Mouse (Mus musculus) CH12.LX (cell line): ENCODE measurements around the gene Aff2. TPM values are rescaled to one million over a fixed set of nuclear protein-coding genes. Genes with fewer than 3 reads are reported as not detected.

Experiments
- DNase-seq: peaks from one replicate; pipeline ENCODE4 v3.0.0-alpha.2; 2013; ENCODE audit errors: extremely low read depth
- H3K27ac ChIP-seq: 2 replicates; pipeline ENCODE4 v1.5.1; 2012; ENCODE audit warnings: low read depth, mild to moderate bottlenecking, control low read depth, moderate library complexity; ENCODE audit not compliant: insufficient read depth
- H3K27me3 ChIP-seq: replicated peaks from 2 replicates; pipeline ENCODE3; 2012; ENCODE audit warnings: inconsistent platforms
- H3K36me3 ChIP-seq, 2 experiments: replicated peaks in 1 of 2; 2 replicates each; pipeline versions ENCODE3 to v1.6.1; 2012; ENCODE audit warnings: inconsistent platforms in 1 of 2, low read length in 1 of 2, mild to moderate bottlenecking in 1 of 2, mixed read lengths in 1 of 2, moderate library complexity in 1 of 2; ENCODE audit not compliant: control insufficient read depth in 1 of 2, insufficient read depth in 1 of 2
- H3K4me1 ChIP-seq, 2 experiments: 2 replicates each; pipeline ENCODE4 v1.6.1; 2012; ENCODE audit warnings: inconsistent platforms in 1 of 2, moderate library complexity in 1 of 2; ENCODE audit not compliant: insufficient read depth in 2 of 2, control insufficient read depth in 1 of 2
- H3K4me2 ChIP-seq: 2 replicates; pipeline ENCODE4 v1.6.1; 2012; ENCODE audit warnings: low read depth, mild to moderate bottlenecking, control low read depth; ENCODE audit not compliant: poor library complexity, insufficient read depth, severe bottlenecking
- H3K4me3 ChIP-seq, 3 experiments: fragments of 150-350 bp in 1 of 3; sonication (generic) in 1 of 3; replicated peaks in 1 of 3; 2 replicates each; pipeline versions ENCODE3 to v1.5.1; 2011 to 2012; ENCODE audit warnings: low read depth in 2 of 3, low read length in 2 of 3, mild to moderate bottlenecking in 2 of 3, moderate library complexity in 2 of 3, control low read depth in 1 of 3, improper control_type of control experiment in 1 of 3, inconsistent platforms in 1 of 3, mixed read lengths in 1 of 3; ENCODE audit not compliant: poor library complexity in 1 of 3
- H3K79me2 ChIP-seq: replicated peaks from 2 replicates; pipeline ENCODE4 v1.6.1; 2012; ENCODE audit warnings: mild to moderate bottlenecking, moderate library complexity; ENCODE audit not compliant: control insufficient read depth, poor library complexity, insufficient read depth, severe bottlenecking; ENCODE audit errors: extremely low read depth
- H3K9ac ChIP-seq: 2 replicates; pipeline ENCODE4 v1.6.1; 2012; ENCODE audit warnings: low read depth, mild to moderate bottlenecking, control low read depth, moderate library complexity; ENCODE audit not compliant: insufficient read depth
- H3K9me3 ChIP-seq: replicated peaks from 2 replicates; pipeline ENCODE3; 2012; ENCODE audit warnings: low read length, inconsistent platforms, mixed read lengths
- BHLHE40 ChIP-seq: IDR thresholded peaks from 2 replicates; pipeline ENCODE4 v1.6.1; 2011; ENCODE audit warnings: mild to moderate bottlenecking, low read depth, low read length, improper control_type of control experiment
- CHD1 ChIP-seq: IDR thresholded peaks from 2 replicates; pipeline ENCODE4 v1.6.1; 2012; ENCODE audit warnings: low read depth, low read length, improper control_type of control experiment, inconsistent platforms
- CHD2 ChIP-seq: IDR thresholded peaks from 2 replicates; pipeline ENCODE4 v1.6.1; 2011; ENCODE audit warnings: low read length, improper control_type of control experiment
- CTCF ChIP-seq, 2 experiments: IDR thresholded peaks in 1 of 2; conservative IDR thresholded peaks in 1 of 2; 2 replicates each; pipeline ENCODE4 v1.5.1; 2011 to 2012; ENCODE audit warnings: low read depth in 2 of 2, low read length in 2 of 2, improper control_type of control experiment in 1 of 2, inconsistent platforms in 1 of 2, mild to moderate bottlenecking in 1 of 2, moderate library complexity in 1 of 2
- ETS1 ChIP-seq: conservative IDR thresholded peaks from 2 replicates; pipeline ENCODE4 v1.6.1; 2012; ENCODE audit warnings: low read depth, mild to moderate bottlenecking, inconsistent platforms, low read length, improper control_type of control experiment, moderate library complexity
- GABPA ChIP-seq: IDR thresholded peaks from 2 replicates; pipeline ENCODE4 v1.6.1; 2012; ENCODE audit warnings: low read depth, low read length, improper control_type of control experiment, inconsistent platforms; ENCODE audit not compliant: insufficient replicate concordance
- JUN ChIP-seq: IDR thresholded peaks from 2 replicates; pipeline ENCODE4 v1.6.1; 2011; ENCODE audit warnings: low read depth, mild to moderate bottlenecking, low read length, improper control_type of control experiment, moderate library complexity; ENCODE audit not compliant: insufficient read depth
- JUND ChIP-seq: conservative IDR thresholded peaks from 2 replicates; pipeline ENCODE4 v1.6.1; 2011; ENCODE audit warnings: low read depth, low read length, improper control_type of control experiment
- KAT2A ChIP-seq: IDR thresholded peaks from 2 replicates; pipeline ENCODE4 v1.6.1; 2012; ENCODE audit warnings: low read length, improper control_type of control experiment, inconsistent platforms; ENCODE audit not compliant: insufficient replicate concordance
- MAFK ChIP-seq: IDR thresholded peaks from 2 replicates; pipeline ENCODE4 v1.6.1; 2011; ENCODE audit warnings: low read length, improper control_type of control experiment; ENCODE audit not compliant: insufficient replicate concordance
- MAX ChIP-seq: IDR thresholded peaks from 2 replicates; pipeline ENCODE4 v1.6.1; 2011; ENCODE audit warnings: low read length, improper control_type of control experiment
- MAZ ChIP-seq: IDR thresholded peaks from 2 replicates; pipeline ENCODE4 v1.6.1; 2012; ENCODE audit warnings: low read depth, mild to moderate bottlenecking, inconsistent platforms, low read length, improper control_type of control experiment, moderate library complexity
- MEF2A ChIP-seq: IDR thresholded peaks from 2 replicates; pipeline ENCODE4 v1.6.1; 2014; ENCODE audit warnings: low read depth, mild to moderate bottlenecking, inconsistent platforms, low read length, improper control_type of control experiment, borderline replicate concordance
- MYC ChIP-seq: IDR thresholded peaks from 2 replicates; pipeline ENCODE4 v1.6.1; 2011; ENCODE audit warnings: low read depth, mild to moderate bottlenecking, improper control_type of control experiment, low read length
- NRF1 ChIP-seq: IDR thresholded peaks from 2 replicates; pipeline ENCODE4 v1.6.1; 2014; ENCODE audit warnings: low read depth, mild to moderate bottlenecking, inconsistent platforms, low read length, improper control_type of control experiment, moderate library complexity
- PAX5 ChIP-seq: IDR thresholded peaks from 2 replicates; pipeline ENCODE4 v1.6.1; 2012; ENCODE audit warnings: low read length, inconsistent platforms, mixed read lengths
- POLR2A ChIP-seq: IDR thresholded peaks from 2 replicates; pipeline ENCODE4 v1.6.1; 2011; ENCODE audit warnings: low read depth, mild to moderate bottlenecking, improper control_type of control experiment, low read length
- POLR2AphosphoS2 ChIP-seq: IDR thresholded peaks from 2 replicates; pipeline ENCODE4 v1.6.1; 2011; ENCODE audit warnings: low read depth, low read length, improper control_type of control experiment
- RAD21 ChIP-seq: IDR thresholded peaks from 2 replicates; pipeline ENCODE4 v1.6.1; 2011; ENCODE audit warnings: low read depth, mild to moderate bottlenecking, low read length, improper control_type of control experiment, moderate library complexity
- RCOR1 ChIP-seq: conservative IDR thresholded peaks from 2 replicates; pipeline ENCODE4 v1.6.1; 2012; ENCODE audit warnings: low read depth, mild to moderate bottlenecking, inconsistent platforms, low read length, improper control_type of control experiment
- SMC3 ChIP-seq: IDR thresholded peaks from 2 replicates; pipeline ENCODE4 v1.6.1; 2011; ENCODE audit warnings: low read depth, low read length, improper control_type of control experiment
- TBP ChIP-seq: conservative IDR thresholded peaks from 2 replicates; pipeline ENCODE4 v1.6.1; 2011; ENCODE audit warnings: low read depth, low read length, improper control_type of control experiment
- TCF12 ChIP-seq: IDR thresholded peaks from 2 replicates; pipeline ENCODE4 v1.6.1; 2014; ENCODE audit warnings: low read depth, mild to moderate bottlenecking, inconsistent platforms, low read length, improper control_type of control experiment
- USF1 ChIP-seq: IDR thresholded peaks from 2 replicates; pipeline ENCODE4 v1.6.1; 2014; ENCODE audit warnings: low read depth, mild to moderate bottlenecking, inconsistent platforms, low read length, improper control_type of control experiment
- USF2 ChIP-seq: conservative IDR thresholded peaks from 2 replicates; pipeline ENCODE4 v1.6.1; 2011; ENCODE audit warnings: low read depth, low read length, improper control_type of control experiment
- ZC3H11A ChIP-seq: IDR thresholded peaks from 2 replicates; pipeline ENCODE4 v1.6.1; 2012; ENCODE audit warnings: low read depth, mild to moderate bottlenecking, inconsistent platforms, low read length, improper control_type of control experiment
- ZMIZ1 ChIP-seq: IDR thresholded peaks from 2 replicates; pipeline ENCODE4 v1.6.1; 2012; ENCODE audit warnings: low read depth, mild to moderate bottlenecking, inconsistent platforms, low read length, improper control_type of control experiment
- dilution Hi-C: fragments of 300-500 bp; cut with MboI; formaldehyde crosslinking; loops from 2 replicates; pipeline ENCODE4 v1.14.3; 2020; ENCODE audit warnings: low sequenced_read_pairs; ENCODE audit not compliant: extremely low pct_unique_long_range_greater_than_20kb, extremely low pct_ligation_motif_present
- in situ Hi-C: fragments of 300-500 bp; cut with MboI; formaldehyde crosslinking; loops from 3 replicates; pipeline ENCODE4 v1.14.3; 2019; ENCODE audit warnings: low sequenced_read_pairs, low pct_ligation_motif_present, low pct_unique_long_range_greater_than_20kb, mixed read lengths
- polyA plus RNA-seq: library from polyadenylated mRNA; unstranded; fragments of >175 nt; gene quantifications from 2 replicates; pipeline ENCODE4 v1.2.1, GENCODE M21; 2012; ENCODE audit warnings: low read depth; ENCODE audit not compliant: insufficient read length
- total RNA-seq, 2 experiments: library from RNA; depleted of rRNA; stranded (reverse); fragments of 300-350 nt in 1 of 2; fragments of >200 nt in 1 of 2; gene quantifications; 2 replicates each; pipeline ENCODE4 v1.2.3; 2012 to 2014

Aff2 gene
- total and polyA plus RNA-seq, 3 experiments = not detected

GRCm38 (mm10) chrX:69744962-69745597 lies 385.0 kb downstream of the Aff2 start:
- TF ChIP-seq ZC3H11A (no peak), KAT2A (no peak), MAX (no peak), NRF1 (no peak), JUND (no peak), ETS1 (no peak), TCF12 (no peak), PAX5 (no peak), RCOR1 (no peak), MAFK (no peak), POLR2A (no peak), POLR2AphosphoS2 (no peak), MEF2A (no peak), GABPA (no peak), USF2 (no peak)
- H3K4me2 ChIP-seq = no peak overlapping the region
- H3K4me1 ChIP-seq = no peaks in the 10 kb centered on the region
- no peak overlapping the region for H3K4me3 ChIP-seq
- no peaks in the 10 kb centered on the region for H3K36me3 ChIP-seq
- dilution Hi-C loops (no loop called here), in situ Hi-C loops (no loop called here)
- no peak overlapping the region for H3K27ac ChIP-seq
- no peak overlapping the region for H3K9ac ChIP-seq
- no peak for DNase-seq
- H3K79me2 ChIP-seq = no peaks in the 10 kb centered on the region
- H3K9me3 ChIP-seq = no peaks in the 10 kb centered on the region
- no peaks in the 10 kb centered on the region for H3K27me3 ChIP-seq

GRCm38 (mm10) chrX:69801890-69802439 lies 441.9 kb downstream of the Aff2 start:
- H3K36me3 ChIP-seq = no peaks in the 10 kb centered on the region
- H3K9ac ChIP-seq = no peak overlapping the region
- no peak for TF ChIP-seq GABPA
- no peak for TF ChIP-seq USF2
- no peak for TF ChIP-seq CHD2
- TF ChIP-seq BHLHE40 = no peak
- TF ChIP-seq CTCF (conservative IDR thresholded peaks at IDR 0.05 in 1 of 2, IDR thresholded peaks at IDR 0.05 in 1 of 2; ENCODE audit: low read depth in 2 of 2, low read length in 2 of 2) = no peak
- TF ChIP-seq SMC3 = no peak
- TF ChIP-seq ZMIZ1 = no peak
- no peak for TF ChIP-seq CHD1
- TF ChIP-seq RCOR1 = no peak
- no peak for TF ChIP-seq PAX5
- TF ChIP-seq POLR2AphosphoS2 = no peak
- TF ChIP-seq MAZ = no peak
- no peak for TF ChIP-seq RAD21
- TF ChIP-seq JUN = no peak
- TF ChIP-seq TBP = no peak
- TF ChIP-seq USF1 = no peak
- TF ChIP-seq MAX = no peak
- no peak for TF ChIP-seq MYC
- no peak overlapping the region for H3K4me2 ChIP-seq
- H3K9me3 ChIP-seq = no peaks in the 10 kb centered on the region
- in situ Hi-C loops = no loop called here
- dilution Hi-C loops = no loop called here
- no peak for DNase-seq
- H3K79me2 ChIP-seq = no peaks in the 10 kb centered on the region
- H3K4me3 ChIP-seq = no peak overlapping the region
- H3K27me3 ChIP-seq = no peaks in the 10 kb centered on the region
- H3K4me1 ChIP-seq = no peaks in the 10 kb centered on the region
- no peak overlapping the region for H3K27ac ChIP-seq
